ENCODE assay signal across 15 mouse cellular contexts in the genomic region with DNA sequence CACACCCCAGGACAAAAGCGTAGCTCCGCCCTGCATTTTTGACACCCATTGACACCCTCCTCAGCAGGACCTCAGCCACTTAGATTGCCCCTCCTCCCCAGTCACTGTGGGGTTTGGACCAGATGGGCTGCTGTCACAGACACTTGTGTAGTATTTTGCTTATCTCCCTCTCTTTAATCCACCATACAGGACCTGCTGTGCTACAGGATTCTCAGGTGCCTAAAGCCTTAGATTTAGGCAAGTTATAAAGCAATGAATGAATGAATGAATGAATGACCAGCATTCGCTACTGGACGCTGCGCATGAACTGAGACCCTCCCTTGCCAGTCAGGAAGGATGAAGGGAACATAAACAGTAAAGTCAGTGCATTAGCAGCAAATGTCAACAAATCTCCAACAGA. TPM values are rescaled to one million over a fixed set of nuclear protein-coding genes. Genes with fewer than 3 reads are reported as not detected.
DNase-seq lines count a peak whose midpoint lies in the region; ATAC-seq lines count a peak whose summit lies in the region.
"Had no signal": no experiment of that assay in that cellular context is flagged by ENCODE, and none has a peak within 500 bp of the region (broad histone marks: within the 10 kb centered on the region; RNA-seq: fewer than 3 reads in every experiment).

No protein-coding gene starts in this region.

- no peak for DNase-seq in heart, postnatal 25 days (ENCODE audit: low spot score)
- DNase-seq in midbrain, embryonic 11.5 days (ENCODE audit: low spot score, missing footprints) = peak; percentile 90
- no peak for DNase-seq in kidney, adult 18-20 months
- no peak for DNase-seq in gastrocnemius, postnatal 4 days (ENCODE audit: low spot score in 2 of 2)
- DNase-seq: gastrocnemius, adult 2 months; lung, adult 2 months had no signal

- no peaks in the 10 kb centered on the region for H3K36me3 ChIP-seq in heart, embryonic 15.5 days
- no peaks in the 10 kb centered on the region for H3K36me3 ChIP-seq in midbrain, embryonic 11.5 days (ENCODE audit: control insufficient read depth, insufficient read depth, low read length)
- H3K36me3 ChIP-seq in midbrain, embryonic 16.5 days (ENCODE audit: control insufficient read depth, insufficient read depth, low read length) = no peaks in the 10 kb centered on the region
- no peaks in the 10 kb centered on the region for H3K36me3 ChIP-seq in intestine, embryonic 15.5 days
- no peaks in the 10 kb centered on the region for H3K36me3 ChIP-seq in stomach, embryonic 15.5 days
- H3K36me3 ChIP-seq: forebrain, embryonic 12.5 days had no signal

- peaks cover 45% of the 10 kb centered on the region for H3K4me1 ChIP-seq in heart, embryonic 15.5 days (replicated peaks)
- H3K4me1 ChIP-seq in midbrain, embryonic 11.5 days (ENCODE audit: control insufficient read depth, insufficient read depth, low read length) = peaks cover 26% of the 10 kb centered on the region
- peaks cover 26% of the 10 kb centered on the region for H3K4me1 ChIP-seq in midbrain, embryonic 16.5 days (ENCODE audit: control insufficient read depth, insufficient read depth, low read length)
- H3K4me1 ChIP-seq in intestine, embryonic 15.5 days (replicated peaks) = peaks cover 41% of the 10 kb centered on the region
- peaks cover 49% of the 10 kb centered on the region for H3K4me1 ChIP-seq in stomach, embryonic 15.5 days

- H3K27me3 ChIP-seq in heart, embryonic 15.5 days = peaks cover 92% of the 10 kb centered on the region
- H3K27me3 ChIP-seq in midbrain, embryonic 11.5 days (ENCODE audit: control insufficient read depth, insufficient read depth, low read length) = peaks cover 87% of the 10 kb centered on the region
- H3K27me3 ChIP-seq in midbrain, embryonic 16.5 days (ENCODE audit: control insufficient read depth, insufficient read depth, low read depth, low read length) = peaks cover 62% of the 10 kb centered on the region
- H3K27me3 ChIP-seq in intestine, embryonic 15.5 days (replicated peaks) = peaks cover 73% of the 10 kb centered on the region
- H3K27me3 ChIP-seq in stomach, embryonic 15.5 days (replicated peaks) = peaks cover 66% of the 10 kb centered on the region

- no peaks in the 10 kb centered on the region for H3K9me3 ChIP-seq in heart, embryonic 15.5 days (replicated peaks)
- H3K9me3 ChIP-seq in midbrain, embryonic 11.5 days (ENCODE audit: control insufficient read depth, low read length) = no peaks in the 10 kb centered on the region
- no peaks in the 10 kb centered on the region for H3K9me3 ChIP-seq in midbrain, embryonic 16.5 days (replicated peaks; ENCODE audit: control insufficient read depth, low read length, poor library complexity, severe bottlenecking)
- no peaks in the 10 kb centered on the region for H3K9me3 ChIP-seq in intestine, embryonic 15.5 days
- H3K9me3 ChIP-seq in stomach, embryonic 15.5 days = no peaks in the 10 kb centered on the region
- H3K9me3 ChIP-seq: forebrain, embryonic 12.5 days had no signal

- H3K4me2 ChIP-seq in heart, embryonic 15.5 days = no peak overlapping the region
- H3K4me2 ChIP-seq in midbrain, embryonic 11.5 days = no peak overlapping the region
- no peak overlapping the region for H3K4me2 ChIP-seq in midbrain, embryonic 16.5 days (ENCODE audit: low read length)
- peak overlapping the region; percentile 90; the same call in 1 of the 2 replicates for H3K4me2 ChIP-seq in intestine, embryonic 15.5 days (replicated peaks)
- peak overlapping the region; percentile 70 for H3K4me2 ChIP-seq in stomach, embryonic 15.5 days

- 7% methylated on average over 5 of the region's 5 CpGs for WGBS in heart, embryonic 15.5 days
- 5% methylated on average over 5 of the region's 5 CpGs for WGBS in midbrain, embryonic 11.5 days
- WGBS in midbrain, embryonic 16.5 days = 3% methylated on average over 5 of the region's 5 CpGs
- 6% methylated on average over 5 of the region's 5 CpGs for WGBS in intestine, embryonic 15.5 days
- 10% methylated on average over 5 of the region's 5 CpGs for WGBS in stomach, embryonic 15.5 days

- no peak for ATAC-seq in heart, embryonic 15.5 days (replicated peaks; ENCODE audit: insufficient number of reproducible peaks, insufficient read depth, low FRiP score, low read depth)
- ATAC-seq in midbrain, embryonic 11.5 days (ENCODE audit: low FRiP score) = no peak
- no peak for ATAC-seq in midbrain, embryonic 16.5 days
- ATAC-seq in intestine, embryonic 15.5 days = no peak
- no peak for ATAC-seq in stomach, embryonic 15.5 days (ENCODE audit: insufficient read depth, low FRiP score, low read depth)

- no peak overlapping the region for H3K27ac ChIP-seq in heart, embryonic 15.5 days
- no peak overlapping the region for H3K27ac ChIP-seq in midbrain, embryonic 11.5 days (ENCODE audit: low read depth, low read length)
- no peak overlapping the region for H3K27ac ChIP-seq in midbrain, embryonic 16.5 days (ENCODE audit: low read length)
- H3K27ac ChIP-seq in intestine, embryonic 15.5 days = no peak overlapping the region
- no peak overlapping the region for H3K27ac ChIP-seq in stomach, embryonic 15.5 days
- H3K27ac ChIP-seq: forebrain, embryonic 12.5 days; gastrocnemius, adult 2 months; hindbrain, embryonic 14.5 days had no signal

- peak overlapping the region; percentile 8; the same call in 1 of the 2 replicates for H3K4me3 ChIP-seq in heart, embryonic 15.5 days
- H3K4me3 ChIP-seq in midbrain, embryonic 11.5 days (ENCODE audit: low read depth, low read length) = no peak overlapping the region
- H3K4me3 ChIP-seq in midbrain, embryonic 16.5 days (ENCODE audit: low read depth, low read length) = no peak overlapping the region
- H3K4me3 ChIP-seq in intestine, embryonic 15.5 days (replicated peaks) = peak overlapping the region; percentile 42
- H3K4me3 ChIP-seq in stomach, embryonic 15.5 days (replicated peaks) = no peak overlapping the region; the same call in 1 of the 2 replicates
- H3K4me3 ChIP-seq: gastrocnemius, adult 2 months had no signal

- no peak overlapping the region for H3K9ac ChIP-seq in heart, embryonic 15.5 days
- no peak overlapping the region for H3K9ac ChIP-seq in midbrain, embryonic 11.5 days (ENCODE audit: low read length)
- no peak overlapping the region for H3K9ac ChIP-seq in midbrain, embryonic 16.5 days (ENCODE audit: low read depth, low read length)
- H3K9ac ChIP-seq in intestine, embryonic 15.5 days = no peak overlapping the region
- H3K9ac ChIP-seq in stomach, embryonic 15.5 days = no peak overlapping the region
- H3K9ac ChIP-seq: forebrain, embryonic 12.5 days; hindbrain, embryonic 14.5 days had no signal

- intact Hi-C loops in heart, postnatal 25 days (cut with DNase I) = loop anchor here (5.0 kb wide), 1 partner anchor 1258 kb away; no protein-coding TSS in a partner anchor

RNA-seq across cellular contexts. Expression of a gene that starts 5.3 kb away (rescaled TPM):
- polyA plus RNA-seq in heart, embryonic 15.5 days (2015; fragmentation: Nextera tagmentation; extraction: Ambion mirVana) = 0.11 and 1.5 TPM in 2 replicates
- total RNA-seq in heart, postnatal 25 days (2021) = not detected
- not detected in 2 replicates for polyA plus RNA-seq in midbrain, embryonic 11.5 days (2014; fragmentation: Nextera tagmentation; extraction: Ambion mirVana)
- not detected in 2 replicates for polyA plus RNA-seq in midbrain, embryonic 16.5 days (2015; fragmentation: Nextera tagmentation; extraction: Ambion mirVana)
- polyA plus RNA-seq in intestine, embryonic 15.5 days (2015; fragmentation: Nextera tagmentation; extraction: Ambion mirVana) = 1.2 and 2.2 TPM in 2 replicates
- 1.6 and 2.5 TPM in 2 replicates for polyA plus RNA-seq in stomach, embryonic 15.5 days (2015; fragmentation: Nextera tagmentation; extraction: Ambion mirVana)
- total RNA-seq in gastrocnemius, postnatal 4 days (2021) = under 1 TPM; 0.26 to 0.66 TPM
- total RNA-seq: gastrocnemius, adult 2 months; left cerebral cortex, adult 8-10 months had no signal
- polyA plus RNA-seq: cerebellum, adult 2 months; embryonic facial prominence, embryonic 11.5 days; forebrain, embryonic 12.5 days; hindbrain, embryonic 14.5 days had no signal

Comparison
In these comparisons a context has a peak if more than half of its experiments do, and no peak if none do; other contexts are left out.
1. H3K4me2 ChIP-seq: peak in intestine, embryonic 15.5 days (single experiment) and stomach, embryonic 15.5 days (single experiment); none in heart, embryonic 15.5 days (single experiment), midbrain, embryonic 11.5 days (single experiment) and midbrain, embryonic 16.5 days (single experiment).
2. H3K4me3 ChIP-seq: peak in heart, embryonic 15.5 days (single experiment) and intestine, embryonic 15.5 days (single experiment); none in midbrain, embryonic 11.5 days (single experiment), midbrain, embryonic 16.5 days (single experiment) and stomach, embryonic 15.5 days (single experiment).